Mouse (Mus musculus) forebrain, embryonic 10.5 days (tissue): ENCODE results near the gene Asgr2. TPM values are rescaled to one million over a fixed set of nuclear protein-coding genes. Genes with fewer than 3 reads are reported as not detected.
"Not testable (repeated sequence)": the region's sequence is repeated elsewhere in the genome, so short reads cannot be mapped to it uniquely, and the experiment has no call there.

Source experiments
- DNase-seq: peaks from one replicate; pipeline ENCODE4 v3.0.0-alpha.2; 2017; ENCODE audit warnings: low spot score; ENCODE audit errors: extremely low spot score
- H3K27ac ChIP-seq: fragments of 300-500 bp; sonication (generic); 2 replicates; pipeline ENCODE4 v1.5.1; 2016; ENCODE audit warnings: mild to moderate bottlenecking
- H3K27me3 ChIP-seq: fragments of 300-500 bp; sonication (generic); 2 replicates; pipeline ENCODE4 v1.6.1; 2016; ENCODE audit warnings: mild to moderate bottlenecking; ENCODE audit not compliant: poor library complexity, severe bottlenecking
- H3K36me3 ChIP-seq: fragments of 300-500 bp; sonication (generic); replicated peaks from 2 replicates; pipeline ENCODE4 v1.6.1; 2016; ENCODE audit warnings: mild to moderate bottlenecking, moderate library complexity
- H3K4me1 ChIP-seq: fragments of 300-500 bp; sonication (generic); 2 replicates; pipeline ENCODE4 v1.6.1; 2016
- H3K4me3 ChIP-seq: fragments of 300-500 bp; sonication (generic); 2 replicates; pipeline ENCODE4 v1.5.1; 2016; ENCODE audit warnings: mild to moderate bottlenecking, moderate library complexity
- H3K9me3 ChIP-seq: fragments of 300-500 bp; sonication (generic); 2 replicates; pipeline ENCODE4 v1.6.1; 2016; ENCODE audit warnings: mild to moderate bottlenecking, moderate library complexity
- WGBS: fragments of 180-500 bp; shearing (Covaris S2); methylation state at CpG from one replicate; pipeline ENCODE4 v1.1.7; 2016; 5-methylcytosine and 5-hydroxymethylcytosine counted together
- polyA plus RNA-seq: library from polyadenylated mRNA; unstranded; fragments of >200 nt; fragmentation: Nextera tagmentation; extraction: Ambion mirVana; gene quantifications from 2 replicates; pipeline ENCODE4 v1.2.1, GENCODE M21; 2016

Gene Asgr2
- polyA plus RNA-seq, 1 experiment from 2014 or later = not detected

- Histone ChIP-seq H3K4me1 (no peaks in the 10 kb centered on the region), H3K27me3 (no peaks in the 10 kb centered on the region), H3K36me3 (no peaks in the 10 kb centered on the region), H3K9me3 (no peaks in the 10 kb centered on the region), H3K27ac (no peak overlapping the region), H3K4me3 (no peak overlapping the region)
- 85% methylated on average over 14 of the region's 14 CpGs for WGBS
- DNase-seq = no peak
These were observed 11.4 kb downstream of the Asgr2 start for GRCm38 (mm10) chr11:70103701-70104315.

GRCm38 (mm10) chr11:70107085-70107484 is 14.6 kb downstream of the Asgr2 start:
- 72% methylated on average over 8 of the region's 8 CpGs for WGBS
- no peak for DNase-seq
- Histone ChIP-seq H3K27ac (no peak overlapping the region), H3K4me1 (no peaks in the 10 kb centered on the region), H3K36me3 (no peaks in the 10 kb centered on the region), H3K9me3 (no peaks in the 10 kb centered on the region), H3K4me3 (no peak overlapping the region), H3K27me3 (no peaks in the 10 kb centered on the region)

GRCm38 (mm10) chr11:70110146-70110545 is 17.7 kb downstream of the Asgr2 start:
- Histone ChIP-seq H3K27me3 (no peaks in the 10 kb centered on the region), H3K9me3 (no peaks in the 10 kb centered on the region), H3K4me3 (no peak overlapping the region), H3K4me1 (no peaks in the 10 kb centered on the region), H3K27ac (no peak overlapping the region), H3K36me3 (no peaks in the 10 kb centered on the region)
- WGBS = 72% methylated on average over 3 of the region's 3 CpGs
- no peak for DNase-seq

- no peaks in the 10 kb centered on the region for H3K36me3 ChIP-seq
- H3K4me3 ChIP-seq = no peak overlapping the region
- H3K27ac ChIP-seq = no peak overlapping the region
- 66% methylated on average over 4 of the region's 4 CpGs for WGBS
- no peaks in the 10 kb centered on the region for H3K4me1 ChIP-seq
- no peaks in the 10 kb centered on the region for H3K27me3 ChIP-seq
- DNase-seq = no peak
- H3K9me3 ChIP-seq = 0 out of 2 replicates have a peak, but pooled peaks cover 1% of the 10 kb centered on the region
These were observed 22.1 kb downstream of the Asgr2 start for GRCm38 (mm10) chr11:70114562-70114961.

- no peak overlapping the region for H3K27ac ChIP-seq
These were observed 23.5 kb downstream of the Asgr2 start for GRCm38 (mm10) chr11:70115901-70116300.

GRCm38 (mm10) chr11:70129926-70130379 is 37.5 kb downstream of the Asgr2 start, which contains the start of gene Mgl2:
TSS of gene Mgl2 (plus strand) at chr11:70130329.
- H3K4me1 ChIP-seq = no peaks in the 10 kb centered on the region
- H3K36me3 ChIP-seq = no peaks in the 10 kb centered on the region
- no peaks in the 10 kb centered on the region for H3K9me3 ChIP-seq
- no peak for DNase-seq
- 86% methylated on average over 9 of the region's 9 CpGs for WGBS
- H3K27ac ChIP-seq = no peak within 1 kb of the TSS
- no peak within 1 kb of the TSS for H3K4me3 ChIP-seq
- no peaks in the 10 kb centered on the region for H3K27me3 ChIP-seq

More at GRCm38 (mm10) chr11:70115901-70116300, 23.5 kb downstream of the Asgr2 start:
- DNase-seq = no peak
- H3K4me1 ChIP-seq = no peaks in the 10 kb centered on the region
- H3K9me3 ChIP-seq = peaks cover 8% of the 10 kb centered on the region; the same call in 1 of the 2 replicates
- no peaks in the 10 kb centered on the region for H3K36me3 ChIP-seq
- H3K4me3 ChIP-seq = no peak overlapping the region
- WGBS = 90% methylated on average over 3 of the region's 3 CpGs
- no peaks in the 10 kb centered on the region for H3K27me3 ChIP-seq

GRCm38 (mm10) chr11:70135001-70135400 is 42.6 kb downstream of the Asgr2 start:
- not testable (repeated sequence) for DNase-seq, H3K4me1 ChIP-seq, H3K27me3 ChIP-seq, H3K9me3 ChIP-seq, H3K27ac ChIP-seq, H3K36me3 ChIP-seq, H3K4me3 ChIP-seq
- 72% methylated on average over 3 of the region's 3 CpGs for WGBS

GRCm38 (mm10) chr11:70135925-70136324 is 43.5 kb downstream of the Asgr2 start:
- H3K27me3 ChIP-seq, H3K27ac ChIP-seq, H3K4me1 ChIP-seq, H3K4me3 ChIP-seq, H3K36me3 ChIP-seq, H3K9me3 ChIP-seq, DNase-seq: not testable (repeated sequence)
- 95% methylated on average over 8 of the region's 8 CpGs for WGBS

GRCm38 (mm10) chr11:70139171-70139570 is 46.7 kb downstream of the Asgr2 start:
- Histone ChIP-seq H3K9me3 (no peaks in the 10 kb centered on the region), H3K4me3 (no peak overlapping the region), H3K27ac (no peak overlapping the region), H3K4me1 (no peaks in the 10 kb centered on the region), H3K27me3 (no peaks in the 10 kb centered on the region), H3K36me3 (no peaks in the 10 kb centered on the region)
- DNase-seq = no peak
- WGBS = 92% methylated on average over 10 of the region's 10 CpGs

- no peaks in the 10 kb centered on the region for H3K27me3 ChIP-seq
- no peaks in the 10 kb centered on the region for H3K4me1 ChIP-seq
- DNase-seq = no peak
- H3K27ac ChIP-seq = no peak overlapping the region
- H3K36me3 ChIP-seq = no peaks in the 10 kb centered on the region
- no peak overlapping the region for H3K4me3 ChIP-seq
- 69% methylated on average over 3 of the region's 3 CpGs for WGBS
- H3K9me3 ChIP-seq = no peaks in the 10 kb centered on the region
These were observed 58.6 kb downstream of the Asgr2 start for GRCm38 (mm10) chr11:70151072-70151471.

Other genes starting within 250 kb of the Asgr2 start
- 67.5 and 67.6 TPM in 2 replicates for gene Plscr3, start 246.3 kb upstream of the Asgr2 start, polyA plus RNA-seq
- gene Tnk1, start 233.9 kb upstream of the Asgr2 start, polyA plus RNA-seq = 0.79 and 1.9 TPM in 2 replicates
- not detected in 2 replicates for gene Tmem95, start 214.6 kb upstream of the Asgr2 start, polyA plus RNA-seq
- gene Kctd11, start 211.2 kb upstream of the Asgr2 start, polyA plus RNA-seq = 4.8 and 6.7 TPM in 2 replicates
- 0.84 and 1.3 TPM in 2 replicates for gene Acap1, start 197.1 kb upstream of the Asgr2 start, polyA plus RNA-seq
- gene 2810408A11Rik, start 191.7 kb upstream of the Asgr2 start, polyA plus RNA-seq = 11.9 and 12.2 TPM in 2 replicates
- gene Neurl4, start 191.6 kb upstream of the Asgr2 start, polyA plus RNA-seq = 14.3 and 14.8 TPM in 2 replicates
- 92.4 and 97.3 TPM in 2 replicates for gene Gps2, start 178.8 kb upstream of the Asgr2 start, polyA plus RNA-seq
- 2,970 and 2,997 TPM in 2 replicates for gene Eif5a, start 170.7 kb upstream of the Asgr2 start, polyA plus RNA-seq
- gene Ybx2, start 156.8 kb upstream of the Asgr2 start, polyA plus RNA-seq = 5.7 and 6.4 TPM in 2 replicates
- 14.2 and 15.7 TPM in 2 replicates for gene Slc2a4, start 144.5 kb upstream of the Asgr2 start, polyA plus RNA-seq
- gene Cldn7, start 127.9 kb upstream of the Asgr2 start, polyA plus RNA-seq = 19.7 and 21.9 TPM in 2 replicates
- gene Ctdnep1, start 111.5 kb upstream of the Asgr2 start, polyA plus RNA-seq = 21.5 and 23.4 TPM in 2 replicates
- 159 TPM in 2 replicates for gene Elp5, start 110.1 kb upstream of the Asgr2 start, polyA plus RNA-seq
- gene Gabarap, start 101.5 kb upstream of the Asgr2 start, polyA plus RNA-seq = 318 and 331 TPM in 2 replicates
- 94.5 and 96.2 TPM in 2 replicates for gene Phf23, start 96.9 kb upstream of the Asgr2 start, polyA plus RNA-seq
- 44.3 and 51.6 TPM in 2 replicates for gene Dvl2, start 92.0 kb upstream of the Asgr2 start, polyA plus RNA-seq
- gene Acadvl, start 77.2 kb upstream of the Asgr2 start, polyA plus RNA-seq = 41.0 and 44.1 TPM in 2 replicates
- 13.8 and 15.5 TPM in 2 replicates for gene Dlg4, start 75.7 kb upstream of the Asgr2 start, polyA plus RNA-seq
- 0.71 and 1.2 TPM in 2 replicates for gene Asgr1, start 38.6 kb upstream of the Asgr2 start, polyA plus RNA-seq
- gene Mgl2, start 37.7 kb downstream of the Asgr2 start, polyA plus RNA-seq = not detected in 2 replicates
- not detected in 2 replicates for gene Clec10a, start 63.6 kb downstream of the Asgr2 start, polyA plus RNA-seq
- 0.79 and 1.2 TPM in 2 replicates for gene Slc16a11, start 120.1 kb downstream of the Asgr2 start, polyA plus RNA-seq
- 14.6 and 16.1 TPM in 2 replicates for gene Slc16a13, start 128.4 kb downstream of the Asgr2 start, polyA plus RNA-seq
- 4.5 and 4.7 TPM in 2 replicates for gene Bcl6b, start 137.2 kb downstream of the Asgr2 start, polyA plus RNA-seq
- gene 0610010K14Rik, start 145.3 kb downstream of the Asgr2 start, polyA plus RNA-seq = 227 TPM in 2 replicates
- 7.9 and 10.1 TPM in 2 replicates for gene Gm21988, start 147.2 kb downstream of the Asgr2 start, polyA plus RNA-seq
- 83.9 and 92.7 TPM in 2 replicates for gene Rnasek, start 147.2 kb downstream of the Asgr2 start, polyA plus RNA-seq
- gene Alox12, start 162.7 kb downstream of the Asgr2 start, polyA plus RNA-seq = 2.5 and 2.7 TPM in 2 replicates
- not detected in 2 replicates for gene Alox12e, start 230.0 kb downstream of the Asgr2 start, polyA plus RNA-seq